Mouse (Mus musculus): ENCODE measurements around the gene Prep. TPM values are rescaled to one million over a fixed set of nuclear protein-coding genes. Genes with fewer than 3 reads are reported as not detected.
A peak's percentile ranks its signal among the peaks of the same experiment; 100 is the strongest.

Prep gene
- polyA plus RNA-seq, 1 experiment, result 35.6 TPM

GRCm38 (mm10) chr10:45048622-45049021 is 18.4 kb upstream of the Prep start:
- Histone ChIP-seq H3K4me2 (ENCODE audit: low read depth) (peak overlapping the region; percentile 16), H3K79me2 (ENCODE audit: control insufficient read depth, insufficient read depth) (no peaks in the 10 kb centered on the region), H3ac (ENCODE audit: control insufficient read depth, insufficient read length) (no peak overlapping the region), H3K36me3 (ENCODE audit: control insufficient read depth, insufficient read depth) (no peaks in the 10 kb centered on the region), H3K4me3 (no peak overlapping the region), H3K27me3 (ENCODE audit: control insufficient read depth, insufficient read depth, insufficient read length) (no peaks in the 10 kb centered on the region)
- TF ChIP-seq TCF3 (IDR thresholded peaks at IDR 0.05; ENCODE audit: insufficient read length, low read depth) (no peak), MYOD1 (IDR thresholded peaks at IDR 0.05; ENCODE audit: control insufficient read depth in 1 of 3, insufficient read length in 2 of 3, low read depth in 2 of 3) (no peak), CEBPB (IDR thresholded peaks at IDR 0.05; ENCODE audit: insufficient read depth, poor library complexity, severe bottlenecking) (no peak), MYOG (IDR thresholded peaks at IDR 0.05; ENCODE audit: control insufficient read depth in 1 of 3, insufficient read depth in 1 of 3, insufficient read length in 2 of 3, low read depth in 2 of 3) (no peak), MAX (IDR thresholded peaks at IDR 0.05; ENCODE audit: low read depth) (no peak), POLR2A (IDR thresholded peaks at IDR 0.05; ENCODE audit: insufficient read length, low read depth) (no peak), TCF12 (IDR thresholded peaks at IDR 0.05; ENCODE audit: insufficient read depth, poor library complexity, severe bottlenecking) (no peak), E2F4 (IDR thresholded peaks at IDR 0.05; ENCODE audit: insufficient read depth) (no peak), POLR2AphosphoS2 (IDR thresholded peaks at IDR 0.05; ENCODE audit: insufficient read length, low read depth) (no peak), REST (IDR thresholded peaks at IDR 0.05; ENCODE audit: insufficient read depth, insufficient read length) (no peak), USF1 (IDR thresholded peaks at IDR 0.05; ENCODE audit: low read depth) (no peak), SRF (IDR thresholded peaks at IDR 0.05; ENCODE audit: control insufficient read depth, insufficient read length, low read depth) (no peak)

GRCm38 (mm10) chr10:45051125-45051744 is 15.8 kb upstream of the Prep start:
- Histone ChIP-seq H3K27me3 (ENCODE audit: control insufficient read depth, insufficient read depth, insufficient read length) (no peaks in the 10 kb centered on the region), H3ac (ENCODE audit: control insufficient read depth, insufficient read length) (no peak overlapping the region), H3K4me3 (no peak overlapping the region), H3K79me2 (ENCODE audit: control insufficient read depth, insufficient read depth) (no peaks in the 10 kb centered on the region), H3K4me2 (ENCODE audit: low read depth) (peak overlapping the region; percentile 58), H3K36me3 (ENCODE audit: control insufficient read depth, insufficient read depth) (no peaks in the 10 kb centered on the region)
- TF ChIP-seq CEBPB (IDR thresholded peaks at IDR 0.05; ENCODE audit: insufficient read depth, poor library complexity, severe bottlenecking) (no peak), SRF (IDR thresholded peaks at IDR 0.05; ENCODE audit: control insufficient read depth, insufficient read length, low read depth) (no peak), POLR2A (IDR thresholded peaks at IDR 0.05; ENCODE audit: insufficient read length, low read depth) (no peak), TCF12 (IDR thresholded peaks at IDR 0.05; ENCODE audit: insufficient read depth, poor library complexity, severe bottlenecking) (no peak), E2F4 (IDR thresholded peaks at IDR 0.05; ENCODE audit: insufficient read depth) (no peak), POLR2AphosphoS2 (IDR thresholded peaks at IDR 0.05; ENCODE audit: insufficient read length, low read depth) (no peak), MAX (IDR thresholded peaks at IDR 0.05; ENCODE audit: low read depth) (no peak), MYOG (IDR thresholded peaks at IDR 0.05; ENCODE audit: control insufficient read depth in 1 of 3, insufficient read depth in 1 of 3, insufficient read length in 2 of 3, low read depth in 2 of 3) (no peak), REST (IDR thresholded peaks at IDR 0.05; ENCODE audit: insufficient read depth, insufficient read length) (no peak), TCF3 (IDR thresholded peaks at IDR 0.05; ENCODE audit: insufficient read length, low read depth) (no peak), MYOD1 (IDR thresholded peaks at IDR 0.05; ENCODE audit: control insufficient read depth in 1 of 3, insufficient read length in 2 of 3, low read depth in 2 of 3) (no peak), USF1 (IDR thresholded peaks at IDR 0.05; ENCODE audit: low read depth) (no peak)

- TF ChIP-seq MYOG (IDR thresholded peaks at IDR 0.05; ENCODE audit: control insufficient read depth in 1 of 3, insufficient read depth in 1 of 3, insufficient read length in 2 of 3, low read depth in 2 of 3) (no peak), REST (IDR thresholded peaks at IDR 0.05; ENCODE audit: insufficient read depth, insufficient read length) (no peak), SRF (IDR thresholded peaks at IDR 0.05; ENCODE audit: control insufficient read depth, insufficient read length, low read depth) (no peak), TCF3 (IDR thresholded peaks at IDR 0.05; ENCODE audit: insufficient read length, low read depth) (no peak), CEBPB (IDR thresholded peaks at IDR 0.05; ENCODE audit: insufficient read depth, poor library complexity, severe bottlenecking) (no peak), USF1 (IDR thresholded peaks at IDR 0.05; ENCODE audit: low read depth) (no peak), MYOD1 (IDR thresholded peaks at IDR 0.05; ENCODE audit: control insufficient read depth in 1 of 3, insufficient read length in 2 of 3, low read depth in 2 of 3) (no peak), POLR2AphosphoS2 (IDR thresholded peaks at IDR 0.05; ENCODE audit: insufficient read length, low read depth) (no peak), POLR2A (IDR thresholded peaks at IDR 0.05; ENCODE audit: insufficient read length, low read depth) (no peak), E2F4 (IDR thresholded peaks at IDR 0.05; ENCODE audit: insufficient read depth) (no peak)
- Histone ChIP-seq H3K79me2 (ENCODE audit: control insufficient read depth, insufficient read depth) (no peaks in the 10 kb centered on the region), H3K27me3 (ENCODE audit: control insufficient read depth, insufficient read depth, insufficient read length) (no peaks in the 10 kb centered on the region), H3ac (ENCODE audit: control insufficient read depth, insufficient read length) (no peak overlapping the region), H3K4me2 (ENCODE audit: low read depth) (no peak overlapping the region), H3K4me3 (no peak overlapping the region), H3K36me3 (ENCODE audit: control insufficient read depth, insufficient read depth) (no peaks in the 10 kb centered on the region)
Observed at GRCm38 (mm10) chr10:45058361-45058760, 8.6 kb upstream of the Prep start.

GRCm38 (mm10) chr10:45060841-45061240 is 6.2 kb upstream of the Prep start:
- Histone ChIP-seq H3K36me3 (ENCODE audit: control insufficient read depth, insufficient read depth) (no peaks in the 10 kb centered on the region), H3K4me2 (ENCODE audit: low read depth) (no peak overlapping the region), H3ac (ENCODE audit: control insufficient read depth, insufficient read length) (no peak overlapping the region), H3K4me3 (no peak overlapping the region), H3K79me2 (ENCODE audit: control insufficient read depth, insufficient read depth) (no peaks in the 10 kb centered on the region), H3K27me3 (ENCODE audit: control insufficient read depth, insufficient read depth, insufficient read length) (no peaks in the 10 kb centered on the region)
- no peak for TF ChIP-seq TCF3 (IDR thresholded peaks at IDR 0.05; ENCODE audit: insufficient read length, low read depth)
